ENCODE assay signal across 9 mouse cellular contexts in the genomic region with DNA sequence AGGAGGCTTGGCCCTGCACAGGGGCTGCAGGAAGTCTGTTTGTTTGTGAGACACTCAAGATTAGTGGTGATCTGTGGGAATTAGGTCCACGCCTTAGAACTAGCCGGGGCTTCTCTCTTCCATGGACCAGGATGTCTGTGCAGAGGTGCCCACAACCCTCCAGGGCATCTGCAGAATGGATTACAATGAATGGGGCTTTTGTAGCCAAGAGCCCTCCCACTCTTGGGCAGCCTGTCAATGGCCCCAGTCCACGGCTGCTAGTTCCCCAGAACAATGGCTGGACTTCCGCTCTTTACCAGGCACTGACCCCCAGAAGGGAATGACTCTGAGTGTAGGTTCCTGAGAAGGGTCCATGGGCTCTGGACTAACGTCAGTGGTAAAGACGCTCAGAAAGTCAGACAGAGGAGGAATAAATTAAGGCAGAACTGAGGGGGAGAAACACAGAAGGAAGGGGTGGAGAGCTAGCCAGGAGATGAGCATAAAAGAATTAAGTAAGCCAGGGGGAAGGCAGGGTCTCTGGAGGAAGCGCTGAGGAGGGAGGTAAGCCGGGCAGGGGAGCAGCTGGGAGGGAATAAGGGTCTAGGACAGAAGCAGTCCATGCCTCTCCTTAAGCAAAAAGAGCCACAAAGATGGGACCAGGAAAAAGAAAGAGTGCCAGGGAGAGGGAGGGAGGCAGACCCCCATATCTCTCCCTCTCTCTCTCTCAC. TPM values are rescaled to one million over a fixed set of nuclear protein-coding genes. Genes with fewer than 3 reads are reported as not detected.
DNase-seq lines count a peak whose midpoint lies in the region; ATAC-seq lines count a peak whose summit lies in the region.
"Had no signal": no experiment of that assay in that cellular context is flagged by ENCODE, and none has a peak within 500 bp of the region (broad histone marks: within the 10 kb centered on the region; RNA-seq: fewer than 3 reads in every experiment).

No protein-coding gene starts in this region.

- intact Hi-C loops in left cerebral cortex, postnatal 4 days (cut with DNase I): no loop called here
- intact Hi-C loops in left cerebral cortex, postnatal 14 days (cut with DNase I): no loop called here

- H3K36me3 ChIP-seq in forebrain, embryonic 10.5 days (replicated peaks): no peaks in the 10 kb centered on the region
- no peaks in the 10 kb centered on the region for H3K36me3 ChIP-seq in hindbrain, embryonic 16.5 days (ENCODE audit: control insufficient read depth, insufficient read depth, low read length)
- H3K36me3 ChIP-seq in neural tube, embryonic 12.5 days: no peaks in the 10 kb centered on the region

- DNase-seq in left cerebral cortex, postnatal 4 days: peak; percentile 45
- no peak for DNase-seq in left cerebral cortex, postnatal 14 days (ENCODE audit: low spot score in 2 of 2)
- DNase-seq in forebrain, embryonic 10.5 days (ENCODE audit: extremely low spot score, low spot score): peak; percentile 46
- DNase-seq in cerebellum, adult 9-11 months: no peak
- no peak for DNase-seq in right cerebral cortex, postnatal 14 days
- DNase-seq: adrenal gland, postnatal 10 days had no signal

- peak overlapping the region; percentile 31; the same call in 1 of the 2 replicates for H3K9ac ChIP-seq in hindbrain, embryonic 16.5 days (ENCODE audit: low read depth, low read length)
- H3K9ac ChIP-seq in neural tube, embryonic 12.5 days: no peak overlapping the region

- 7% methylated on average over 8 of the region's 8 CpGs for WGBS in forebrain, embryonic 10.5 days
- WGBS in hindbrain, embryonic 16.5 days: 8% methylated on average over 8 of the region's 8 CpGs
- WGBS in neural tube, embryonic 12.5 days: 10% methylated on average over 8 of the region's 8 CpGs

- H3K27ac ChIP-seq in forebrain, embryonic 10.5 days: peak overlapping the region; percentile 81
- peak overlapping the region; percentile 60; the same call in 1 of the 2 replicates for H3K27ac ChIP-seq in hindbrain, embryonic 16.5 days (ENCODE audit: low read depth, low read length)
- peak overlapping the region; percentile 21 for H3K27ac ChIP-seq in neural tube, embryonic 12.5 days

- H3K4me2 ChIP-seq in hindbrain, embryonic 16.5 days (ENCODE audit: low read length): 0 out of 2 replicates have a peak overlapping the region, but pooled peaks have one; percentile 5
- H3K4me2 ChIP-seq in neural tube, embryonic 12.5 days (replicated peaks): peak overlapping the region; percentile 41

- no peaks in the 10 kb centered on the region for H3K9me3 ChIP-seq in forebrain, embryonic 10.5 days
- no peaks in the 10 kb centered on the region for H3K9me3 ChIP-seq in hindbrain, embryonic 16.5 days (ENCODE audit: control insufficient read depth, low read length)
- no peaks in the 10 kb centered on the region for H3K9me3 ChIP-seq in neural tube, embryonic 12.5 days

- H3K27me3 ChIP-seq in forebrain, embryonic 10.5 days (ENCODE audit: poor library complexity, severe bottlenecking): peaks cover 31% of the 10 kb centered on the region
- no peaks in the 10 kb centered on the region for H3K27me3 ChIP-seq in hindbrain, embryonic 16.5 days (replicated peaks; ENCODE audit: control insufficient read depth, insufficient read depth, low read length)
- no peaks in the 10 kb centered on the region for H3K27me3 ChIP-seq in neural tube, embryonic 12.5 days (replicated peaks)

- peak; percentile 66 for ATAC-seq in hindbrain, embryonic 16.5 days
- peak; percentile 26; the same call in 1 of the 2 replicates for ATAC-seq in neural tube, embryonic 12.5 days (ENCODE audit: low FRiP score, low read depth)
- ATAC-seq in erythroblast, adult 5-6 weeks (replicated peaks; ENCODE audit: low FRiP score, poor library complexity, severe bottlenecking): no peak

- peaks cover 60% of the 10 kb centered on the region for H3K4me1 ChIP-seq in forebrain, embryonic 10.5 days
- H3K4me1 ChIP-seq in hindbrain, embryonic 16.5 days (ENCODE audit: control insufficient read depth, insufficient read depth, low read depth, low read length): peaks cover 15% of the 10 kb centered on the region
- peaks cover 25% of the 10 kb centered on the region for H3K4me1 ChIP-seq in neural tube, embryonic 12.5 days

- H3K4me3 ChIP-seq in forebrain, embryonic 10.5 days: peak overlapping the region; percentile 21; the same call in 1 of the 2 replicates
- no peak overlapping the region for H3K4me3 ChIP-seq in hindbrain, embryonic 16.5 days (ENCODE audit: low read length)
- H3K4me3 ChIP-seq in neural tube, embryonic 12.5 days: no peak overlapping the region

RNA-seq across cellular contexts. Expression of a gene that starts 24.4 kb away (rescaled TPM):
- total RNA-seq in left cerebral cortex, postnatal 4 days (2021): 10 to 100 TPM; 58.6 to 70.0 TPM
- 10 to 100 TPM; 52.3 to 53.1 TPM for total RNA-seq in left cerebral cortex, postnatal 14 days (2021)
- 19.7 and 21.0 TPM in 2 replicates for polyA plus RNA-seq in forebrain, embryonic 10.5 days (2016; fragmentation: Nextera tagmentation; extraction: Ambion mirVana)
- polyA plus RNA-seq in hindbrain, embryonic 16.5 days (2015; fragmentation: Nextera tagmentation; extraction: Ambion mirVana): 33.1 and 38.3 TPM in 2 replicates
- 30.3 and 30.9 TPM in 2 replicates for polyA plus RNA-seq in neural tube, embryonic 12.5 days (2016; fragmentation: Nextera tagmentation; extraction: Ambion mirVana)
- 3.6 and 9.4 TPM in 2 replicates for total RNA-seq in erythroblast, adult 5-6 weeks (2015; ENCODE audit: low replicate concordance)
- 6.4 and 12.6 TPM in 2 replicates for total RNA-seq in erythroblast, adult 5-6 weeks (2017; ENCODE audit: low replicate concordance)

Comparison
In these comparisons a context has a peak if more than half of its experiments do, and no peak if none do; other contexts are left out.
1. DNase-seq: peak in left cerebral cortex, postnatal 4 days (single experiment) and forebrain, embryonic 10.5 days (single experiment); none in left cerebral cortex, postnatal 14 days (0 of 2), cerebellum, adult 9-11 months (single experiment) and right cerebral cortex, postnatal 14 days (single experiment).
2. H3K27ac ChIP-seq: peak in every context shown above with its lines; median percentile 81 in forebrain, embryonic 10.5 days; 60 in hindbrain, embryonic 16.5 days; 21 in neural tube, embryonic 12.5 days.